Mouse (Mus musculus) Patski (cell line): ENCODE measurements at regions not wholly inside any gene's neighbourhood (a gene's known extent, or its start where the extent isn't known, plus 50 kb on each side); places are given as distances from the start of the nearest gene placed in this dataset.
"Not testable (repeated sequence)": the region's sequence is repeated elsewhere in the genome, so short reads cannot be mapped to it uniquely, and the experiment has no call there.

Experiments used
- ATAC-seq: fragments of 100-300 bp; one replicate; pipeline ENCODE4 v1.8.0; 2021
- CTCF ChIA-PET: fragments of 350-600 bp; sonication (Branson Sonifier 250); formaldehyde crosslinking; loops from one replicate; lab custom pipeline; 2022; ENCODE audit warnings: inconsistent platforms; lab: Charles Lee
- POLR2A ChIA-PET: fragments of 350-600 bp; sonication (Branson Sonifier 250); formaldehyde crosslinking; loops from one replicate; lab custom pipeline; 2022; ENCODE audit warnings: antibody characterized with exemption, inconsistent platforms; lab: Charles Lee
- DNase-seq: peaks from one replicate; pipeline ENCODE4 v3.0.0-alpha.2; 2011; ENCODE audit warnings: low read depth, low spot score
- H3K27me3 ChIP-seq: fragments of 371-371 bp; one replicate; pipeline ENCODE4 v1.5.1; 2021
- CTCF ChIP-seq: fragments of 100-300 bp; IDR thresholded peaks from one replicate; pipeline ENCODE4 v1.5.1; 2021
- in situ Hi-C: fragments of 300-500 bp; cut with MboI; formaldehyde crosslinking; loops from 3 replicates; pipeline ENCODE4 v1.11.1; 2018; ENCODE audit warnings: low pct_unique_long_range_greater_than_20kb, mixed read lengths

DNA sequence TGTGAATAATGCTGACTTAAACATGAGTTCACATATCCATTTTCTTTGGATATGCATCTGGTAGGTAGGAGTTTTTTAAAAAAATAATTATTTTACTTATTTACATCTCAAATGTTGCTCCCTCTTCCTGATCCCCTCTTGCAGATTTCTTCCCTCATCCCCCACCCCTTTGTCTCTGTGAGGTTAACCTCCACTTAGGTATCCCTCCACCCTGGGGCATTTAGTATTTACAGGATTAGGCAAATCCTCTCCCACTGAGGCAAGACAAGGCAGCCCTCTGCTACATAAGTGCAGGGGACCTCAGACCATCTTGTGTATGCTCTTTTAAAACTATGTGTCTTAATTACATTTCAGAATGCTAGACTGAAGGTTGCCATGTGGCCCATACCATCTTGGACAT is 155.2 kb upstream of the Shcbp1 start:
- in situ Hi-C loops, result no loop called here
- ATAC-seq (no peak), DNase-seq (no peak)
- ChIA-PET POLR2A (no interaction called here), CTCF (no interaction called here)
- TF ChIP-seq CTCF, result no peak
- no peaks in the 10 kb centered on the region for H3K27me3 ChIP-seq

- CTCF ChIA-PET, result no interaction called here
- no peak for DNase-seq
- POLR2A ChIA-PET, result no interaction called here
Measured at GRCm38 (mm10) chr8:4934035-4934434, 154.7 kb upstream of the Shcbp1 start.

GRCm38 (mm10) chr8:4916447-4916846 is 137.1 kb upstream of the Shcbp1 start:
- TF ChIP-seq CTCF, result no peak
- CTCF ChIA-PET, result no interaction called here
- POLR2A ChIA-PET, result no interaction called here
- DNase-seq (no peak), ATAC-seq (no peak)
- H3K27me3 ChIP-seq, result no peaks in the 10 kb centered on the region
- in situ Hi-C loops, result no loop called here

More at GRCm38 (mm10) chr8:4934035-4934434, 154.7 kb upstream of the Shcbp1 start:
- no peaks in the 10 kb centered on the region for H3K27me3 ChIP-seq
- ATAC-seq, result no peak
- TF ChIP-seq CTCF, result no peak
- in situ Hi-C loops, result no loop called here

DNA sequence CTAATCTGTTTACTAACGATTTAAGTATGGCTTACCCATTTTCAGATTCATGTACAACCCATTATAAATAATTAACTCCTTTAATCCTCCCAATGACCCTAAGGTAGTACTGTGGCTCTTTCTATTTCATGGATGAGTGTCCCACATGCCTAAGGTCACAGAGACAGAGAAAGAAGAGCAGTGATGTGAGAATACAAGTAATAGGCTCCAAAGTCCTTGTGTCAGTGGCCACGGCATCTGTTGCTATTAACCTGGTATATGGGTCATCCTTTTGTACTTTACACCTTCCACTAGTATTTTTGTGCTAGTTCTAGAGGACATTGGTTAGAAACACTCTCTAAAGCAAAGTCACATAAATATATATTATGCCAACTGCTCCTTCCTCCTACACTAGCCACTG is 115.7 kb upstream of the Shcbp1 start:
- peaks cover 3% of the 10 kb centered on the region for H3K27me3 ChIP-seq
- no peak for ATAC-seq
- no peak for DNase-seq
- no peak for TF ChIP-seq CTCF
- ChIA-PET CTCF (no interaction called here), POLR2A (no interaction called here)
- in situ Hi-C loops, result no loop called here

- in situ Hi-C loops, result loop anchor here (10.0 kb wide), 1 partner anchor 1126 kb away; no protein-coding TSS in a partner anchor
- ATAC-seq, H3K27me3 ChIP-seq, CTCF ChIA-PET: not testable (repeated sequence)
- peak; percentile 4 for DNase-seq
- POLR2A ChIA-PET, result interaction anchor here (0.6 kb wide), 1 partner anchor 12 kb away, joined by 4 read pairs; no protein-coding TSS in a partner anchor
- peak; percentile 72 for TF ChIP-seq CTCF
Measured at GRCm38 (mm10) chr8:4868761-4869160, 89.4 kb upstream of the Shcbp1 start.

DNA sequence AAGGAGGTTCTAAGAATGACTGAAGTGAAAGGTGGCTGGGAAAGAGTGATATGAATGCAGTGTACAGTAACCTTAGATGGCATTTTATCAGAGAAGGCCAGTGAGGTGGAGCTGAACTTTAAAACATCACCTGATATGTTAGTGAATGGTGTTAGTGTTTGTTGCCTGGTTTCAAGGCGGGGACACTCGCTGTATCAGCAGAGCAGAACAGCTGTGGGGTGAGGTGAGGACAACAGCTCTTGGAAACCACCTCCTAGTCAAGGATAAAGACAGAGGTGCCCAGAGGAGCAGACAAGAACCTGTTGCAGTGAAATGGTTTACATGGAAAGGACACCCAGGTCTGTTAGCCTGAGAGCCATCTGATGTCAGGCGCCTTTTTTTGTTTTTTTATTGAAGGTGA is 59.7 kb upstream of the Shcbp1 start:
- ATAC-seq (peak; percentile 23), DNase-seq (no peak)
- H3K27me3 ChIP-seq, result no peaks in the 10 kb centered on the region

DNA sequence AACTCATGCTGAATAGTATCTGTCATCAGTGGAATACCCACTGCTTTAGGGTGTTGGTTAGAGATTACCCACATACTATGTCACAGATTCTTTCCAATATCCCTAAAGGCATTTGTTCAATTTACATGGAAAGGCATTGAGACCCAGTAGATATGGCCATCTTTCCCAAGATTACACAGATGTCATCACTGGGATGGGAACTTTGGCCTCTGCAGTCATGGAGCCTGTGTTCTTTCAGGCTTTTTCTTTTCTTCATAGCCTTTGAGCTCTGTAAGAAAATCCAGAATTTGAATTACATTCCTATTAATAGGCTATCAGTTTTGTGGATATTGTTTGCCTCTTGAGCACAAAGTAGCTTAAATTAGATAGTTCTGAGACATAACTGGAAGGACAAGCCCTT is 59.2 kb upstream of the Shcbp1 start:
- no peaks in the 10 kb centered on the region for H3K27me3 ChIP-seq
- in situ Hi-C loops, result no loop called here
- ChIA-PET POLR2A (no interaction called here), CTCF (no interaction called here)
- TF ChIP-seq CTCF, result no peak
- no peak for DNase-seq
- peak; percentile 11 for ATAC-seq

More for the DNA sequence above, 59.7 kb upstream of the Shcbp1 start:
- in situ Hi-C loops, result no loop called here
- ChIA-PET CTCF (no interaction called here), POLR2A (no interaction called here)
- TF ChIP-seq CTCF, result no peak

DNA sequence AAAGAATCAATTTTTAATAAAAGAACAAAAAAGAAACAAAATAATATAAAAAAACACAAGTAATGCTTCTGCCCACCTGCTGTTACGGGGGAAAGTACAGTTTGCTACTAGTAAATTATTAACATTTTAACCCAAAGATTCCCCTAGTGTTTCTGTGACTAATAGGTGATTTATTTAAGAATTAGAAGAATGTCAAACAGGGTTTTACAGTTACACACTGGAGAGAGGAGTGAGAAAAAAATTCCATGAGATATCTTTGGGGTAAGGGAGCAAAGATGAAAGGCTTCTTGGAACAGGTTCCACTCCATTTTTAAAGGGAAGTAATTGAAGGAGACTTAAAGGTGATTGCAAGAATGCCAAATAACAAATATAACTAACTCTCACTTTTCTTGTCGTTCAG is 58.4 kb upstream of the Shcbp1 start:
- no peak for TF ChIP-seq CTCF
- H3K27me3 ChIP-seq, result no peaks in the 10 kb centered on the region
- in situ Hi-C loops, result no loop called here
- ATAC-seq, result peak; percentile 95
- peak; percentile 59 for DNase-seq
- POLR2A ChIA-PET, result no interaction called here
- CTCF ChIA-PET, result no interaction called here

GRCm38 (mm10) chr8:4836651-4837050 is 57.3 kb upstream of the Shcbp1 start:
- ChIA-PET CTCF (no interaction called here), POLR2A (no interaction called here)
- no peak for ATAC-seq
- in situ Hi-C loops, result no loop called here
- DNase-seq, result no peak
- no peaks in the 10 kb centered on the region for H3K27me3 ChIP-seq
- no peak for TF ChIP-seq CTCF
